Mouse (Mus musculus): Measurements from ENCODE around the gene Nrap.

- TF ChIP-seq TAL1 (IDR thresholded peaks at IDR 0.05; ENCODE audit: low read length) (no peak), GATA1 (IDR thresholded peaks at IDR 0.05; ENCODE audit: low read length) (no peak)
These were observed 8.1 kb upstream of the Nrap start for GRCm38 (mm10) chr19:56397663-56398527.
